ENCODE assay signal across 24 mouse cellular contexts in the genomic region with DNA sequence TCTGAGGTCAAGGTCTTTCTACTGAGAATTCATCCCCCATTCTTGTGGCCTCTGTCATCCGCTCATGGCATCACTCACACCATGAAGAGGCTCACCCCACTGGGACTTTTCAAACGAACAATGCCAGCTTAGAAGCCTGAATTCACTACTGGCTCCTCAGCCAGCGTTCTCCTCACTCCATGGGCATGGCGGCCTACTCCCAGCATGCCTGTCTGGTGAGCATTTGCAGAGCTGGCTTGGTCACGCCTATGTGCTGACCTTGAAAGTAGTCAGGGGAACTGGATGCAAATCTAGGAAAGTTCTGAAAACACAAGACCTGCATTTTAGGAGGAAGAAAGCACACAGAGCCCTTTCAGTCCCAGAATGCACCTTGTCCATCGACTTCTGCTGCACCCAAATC.
A peak's percentile ranks its signal among the peaks of the same experiment; 100 is the strongest.
DNase-seq lines count a peak whose midpoint lies in the region; ATAC-seq and TF ChIP-seq lines count a peak whose summit lies in the region.
"Had no signal": no experiment of that assay in that cellular context is flagged by ENCODE, and none has a peak within 500 bp of the region (broad histone marks: within the 10 kb centered on the region; RNA-seq: fewer than 3 reads in every experiment).

No protein-coding gene starts in this region.

- no peak overlapping the region for H3K4me3 ChIP-seq in heart, embryonic 10.5 days
- no peak overlapping the region for H3K4me3 ChIP-seq in CH12.LX (replicated peaks in 1 of 3; ENCODE audit: low read depth in 2 of 3, low read length in 2 of 3, poor library complexity in 1 of 3)
- no peak overlapping the region for H3K4me3 ChIP-seq in gastrocnemius, adult 2 months
- H3K4me3 ChIP-seq in midbrain, embryonic 15.5 days, result no peak overlapping the region
- no peak overlapping the region for H3K4me3 ChIP-seq in hindbrain, embryonic 12.5 days

- H3K36me3 ChIP-seq in heart, embryonic 10.5 days, result no peaks in the 10 kb centered on the region
- H3K36me3 ChIP-seq in CH12.LX (replicated peaks in 1 of 2; ENCODE audit: control insufficient read depth in 1 of 2, insufficient read depth in 1 of 2, low read length in 1 of 2), result peaks cover 0 to 3% of the 10 kb centered on the region in 2 experiments
- no peaks in the 10 kb centered on the region for H3K36me3 ChIP-seq in midbrain, embryonic 15.5 days (replicated peaks)
- H3K36me3 ChIP-seq in hindbrain, embryonic 12.5 days, result no peaks in the 10 kb centered on the region
- H3K36me3 ChIP-seq: G1E had no signal

- H3K4me2 ChIP-seq in CH12.LX (ENCODE audit: insufficient read depth, low read depth, poor library complexity, severe bottlenecking), result no peak overlapping the region
- H3K4me2 ChIP-seq in midbrain, embryonic 15.5 days, result no peak overlapping the region
- H3K4me2 ChIP-seq in hindbrain, embryonic 12.5 days (replicated peaks), result no peak overlapping the region

- no peaks in the 10 kb centered on the region for H3K27me3 ChIP-seq in heart, embryonic 10.5 days (ENCODE audit: insufficient read depth, poor library complexity, severe bottlenecking)
- no peaks in the 10 kb centered on the region for H3K27me3 ChIP-seq in CH12.LX (replicated peaks)
- no peaks in the 10 kb centered on the region for H3K27me3 ChIP-seq in midbrain, embryonic 15.5 days (replicated peaks)
- no peaks in the 10 kb centered on the region; the same call in 1 of the 2 replicates for H3K27me3 ChIP-seq in hindbrain, embryonic 12.5 days
- H3K27me3 ChIP-seq: Patski had no signal

- no peak for TF ChIP-seq EP300 in CH12.LX (IDR thresholded peaks at IDR 0.05; ENCODE audit: low read length)

- no peak overlapping the region for H3K9ac ChIP-seq in CH12.LX (ENCODE audit: insufficient read depth, low read depth)
- H3K9ac ChIP-seq in midbrain, embryonic 15.5 days, result no peak overlapping the region
- no peak overlapping the region for H3K9ac ChIP-seq in hindbrain, embryonic 12.5 days

- H3K27ac ChIP-seq in heart, embryonic 10.5 days, result no peak overlapping the region
- no peak overlapping the region for H3K27ac ChIP-seq in CH12.LX (ENCODE audit: insufficient read depth, low read depth)
- no peak overlapping the region for H3K27ac ChIP-seq in gastrocnemius, adult 2 months
- H3K27ac ChIP-seq in midbrain, embryonic 15.5 days, result no peak overlapping the region
- no peak overlapping the region for H3K27ac ChIP-seq in hindbrain, embryonic 12.5 days

- no peak for TF ChIP-seq POLR2A in CH12.LX (IDR thresholded peaks at IDR 0.05; ENCODE audit: low read depth, low read length)

- TF ChIP-seq CTCF in CH12.LX (conservative IDR thresholded peaks at IDR 0.05 in 1 of 2, IDR thresholded peaks at IDR 0.05 in 1 of 2; ENCODE audit: low read depth in 2 of 2, low read length in 2 of 2), result no peak
- TF ChIP-seq CTCF in gastrocnemius, adult 2 months (IDR thresholded peaks at IDR 0.05), result no peak

- H3K79me2 ChIP-seq in CH12.LX (replicated peaks; ENCODE audit: control insufficient read depth, extremely low read depth, insufficient read depth, poor library complexity, severe bottlenecking), result no peaks in the 10 kb centered on the region

- H3K4me1 ChIP-seq in heart, embryonic 10.5 days, result peaks cover 10% of the 10 kb centered on the region
- H3K4me1 ChIP-seq in CH12.LX (ENCODE audit: control insufficient read depth in 1 of 2, insufficient read depth in 2 of 2), result peaks cover 12 to 19% of the 10 kb centered on the region in 2 experiments
- no peaks in the 10 kb centered on the region for H3K4me1 ChIP-seq in midbrain, embryonic 15.5 days
- H3K4me1 ChIP-seq in hindbrain, embryonic 12.5 days, result no peaks in the 10 kb centered on the region

- H3K9me3 ChIP-seq in heart, embryonic 10.5 days, result no peaks in the 10 kb centered on the region
- H3K9me3 ChIP-seq in CH12.LX (replicated peaks; ENCODE audit: low read length), result peaks cover 2% of the 10 kb centered on the region
- H3K9me3 ChIP-seq in midbrain, embryonic 15.5 days, result no peaks in the 10 kb centered on the region
- no peaks in the 10 kb centered on the region for H3K9me3 ChIP-seq in hindbrain, embryonic 12.5 days (replicated peaks)

- no peak for ATAC-seq in midbrain, embryonic 15.5 days (replicated peaks)
- no peak for ATAC-seq in hindbrain, embryonic 12.5 days (ENCODE audit: low FRiP score)
- ATAC-seq: activated CD4-positive, CD25-positive, alpha-beta regulatory T cell, adult 4 months; CD4-positive, CD25-positive, alpha-beta regulatory T cell, adult 4 months; Patski had no signal

- 84% methylated on average over 6 of the region's 6 CpGs for WGBS in heart, embryonic 10.5 days
- 86% methylated on average over 6 of the region's 6 CpGs for whole genome bisulfite sequencing in midbrain, embryonic 15.5 days
- WGBS in hindbrain, embryonic 12.5 days, result 85% methylated on average over 6 of the region's 6 CpGs

- intact Hi-C loops in gastrocnemius, adult 2 months (cut with DNase I), result no loop called here

- DNase-seq in heart, adult 11 months, result peak; percentile 66
- no peak for DNase-seq in heart, embryonic 10.5 days (ENCODE audit: low spot score)
- no peak for DNase-seq in CH12.LX (ENCODE audit: extremely low read depth)
- DNase-seq in ES-CJ7 (ENCODE audit: low read depth, low spot score), result peak; percentile 5
- peak; percentile 43 for DNase-seq in ZHBTc4 (ENCODE audit: low read depth, low spot score)
- no peak for DNase-seq in gastrocnemius, adult 2 months
- DNase-seq: adrenal gland, adult 2 months; adrenal gland, adult 8-10 months; adrenal gland, postnatal 10 days; adrenal gland, postnatal 14 days; adrenal gland, postnatal 25 days; adrenal gland, postnatal 36 days; B cell, adult 2 months; cerebellum, adult 11 months; cerebellum, adult 11-12 months; cerebellum, adult 18-20 months; cerebellum, adult 2 months; cerebellum, adult 8-10 months had no signal

- TF ChIP-seq RAD21 in CH12.LX (IDR thresholded peaks at IDR 0.05; ENCODE audit: low read depth, low read length), result no peak

- dilution Hi-C loops in CH12.LX (cut with MboI; ENCODE audit: extremely low pct_ligation_motif_present, extremely low pct_unique_long_range_greater_than_20kb, low sequenced_read_pairs), result no loop called here

- in situ Hi-C loops in CH12.LX (cut with MboI; ENCODE audit: low pct_ligation_motif_present, low pct_unique_long_range_greater_than_20kb, low sequenced_read_pairs), result no loop called here

TF ChIP-seq in CH12.LX, 34 proteins besides CTCF, POLR2A, EP300 and RAD21:
- TF ChIP-seq BHLHE40 (IDR thresholded peaks at IDR 0.05; ENCODE audit: low read depth, low read length), result peak; percentile 52
- no peak for TF ChIP-seq ETS1 (conservative IDR thresholded peaks at IDR 0.05; ENCODE audit: low read depth, low read length)
- no peak for TF ChIP-seq E2F4 (IDR thresholded peaks at IDR 0.05; ENCODE audit: insufficient replicate concordance, low read depth, low read length)
- TF ChIP-seq RCOR1 (conservative IDR thresholded peaks at IDR 0.05; ENCODE audit: low read depth, low read length), result no peak
- no peak for TF ChIP-seq PAX5 (IDR thresholded peaks at IDR 0.05; ENCODE audit: low read length)
- TF ChIP-seq GABPA (IDR thresholded peaks at IDR 0.05; ENCODE audit: insufficient replicate concordance, low read depth, low read length), result no peak
- no peak for TF ChIP-seq ZMIZ1 (IDR thresholded peaks at IDR 0.05; ENCODE audit: low read depth, low read length)
- no peak for TF ChIP-seq ELF1 (IDR thresholded peaks at IDR 0.05; ENCODE audit: low read depth, low read length)

Comparison
In these comparisons a context has a peak if more than half of its experiments do, and no peak if none do; other contexts are left out.
1. DNase-seq: peak in heart, adult 11 months (single experiment), ES-CJ7 (single experiment) and ZHBTc4 (single experiment); none in heart, embryonic 10.5 days (single experiment), CH12.LX (single experiment) and gastrocnemius, adult 2 months (single experiment).